ENCODE assay signal across 26 mouse cellular contexts in genomic region chr14:97945471-97945870, GRCm38 (mm10).
"Had no signal": no experiment of that assay in that cellular context is flagged by ENCODE, and none has a peak within 500 bp of the region (broad histone marks: within the 10 kb centered on the region; RNA-seq: fewer than 3 reads in every experiment).

No protein-coding gene starts in this region.

- H3K27me3 ChIP-seq: heart, embryonic 12.5 days; hindbrain, embryonic 13.5 days; intestine, embryonic 15.5 days; limb, embryonic 12.5 days; liver, embryonic 13.5 days had no signal

- DNase-seq: gastrocnemius, adult 2 months; gastrocnemius, postnatal 10 days; gastrocnemius, postnatal 25 days; heart, adult 18-20 months; heart, postnatal 10 days; heart, postnatal 4 days; kidney, adult 18-20 months; kidney, adult 8-10 months; kidney, postnatal 10 days; kidney, postnatal 25 days; kidney, postnatal 4 days; liver; liver, embryonic 13.5 days had no signal

- H3K36me3 ChIP-seq: heart, embryonic 10.5 days; heart, embryonic 12.5 days; hindbrain, embryonic 10.5 days; hindbrain, embryonic 13.5 days; intestine, embryonic 15.5 days; limb, embryonic 10.5 days; limb, embryonic 12.5 days; liver, embryonic 13.5 days had no signal

- H3K4me2 ChIP-seq: heart, embryonic 12.5 days; intestine, embryonic 15.5 days; limb, embryonic 12.5 days; liver, embryonic 11.5 days; liver, embryonic 13.5 days had no signal

- H3K9ac ChIP-seq: heart, embryonic 12.5 days; hindbrain, embryonic 13.5 days; intestine, embryonic 15.5 days; limb, embryonic 12.5 days; liver, embryonic 13.5 days had no signal

- H3K27ac ChIP-seq: gastrocnemius, adult 2 months; heart, embryonic 10.5 days; hindbrain, embryonic 10.5 days; hindbrain, embryonic 13.5 days; intestine, embryonic 15.5 days; layer of hippocampus, adult 2 months; left cerebral cortex, adult 2 months; limb, embryonic 10.5 days; limb, embryonic 12.5 days; liver, embryonic 13.5 days had no signal

- H3K4me1 ChIP-seq: heart, embryonic 10.5 days; heart, embryonic 12.5 days; hindbrain, embryonic 13.5 days; intestine, embryonic 15.5 days; liver, embryonic 13.5 days had no signal

- H3K4me3 ChIP-seq: gastrocnemius, adult 2 months; heart, embryonic 10.5 days; heart, embryonic 12.5 days; hindbrain, embryonic 10.5 days; hindbrain, embryonic 13.5 days; intestine, embryonic 15.5 days; layer of hippocampus, adult 2 months; left cerebral cortex, adult 2 months; limb, embryonic 10.5 days; limb, embryonic 12.5 days; liver, embryonic 13.5 days had no signal

- H3K9me3 ChIP-seq: heart, embryonic 10.5 days; heart, embryonic 12.5 days; hindbrain, embryonic 10.5 days; hindbrain, embryonic 13.5 days; intestine, embryonic 15.5 days; limb, embryonic 10.5 days; limb, embryonic 12.5 days; liver, embryonic 13.5 days had no signal

- ATAC-seq: hindbrain, embryonic 16.5 days; inflammation-experienced regulatory T-cells, adult 6 months; intestine, embryonic 15.5 days; intestine, postnatal 0 days had no signal
